Mouse (Mus musculus): ENCODE measurements around the gene Nek3. TPM values are rescaled to one million over a fixed set of nuclear protein-coding genes. Genes with fewer than 3 reads are reported as not detected.

Gene Nek3
- 1 to 10 TPM; 1.8 to 1.9 TPM for total RNA-seq (2021)

DNA sequence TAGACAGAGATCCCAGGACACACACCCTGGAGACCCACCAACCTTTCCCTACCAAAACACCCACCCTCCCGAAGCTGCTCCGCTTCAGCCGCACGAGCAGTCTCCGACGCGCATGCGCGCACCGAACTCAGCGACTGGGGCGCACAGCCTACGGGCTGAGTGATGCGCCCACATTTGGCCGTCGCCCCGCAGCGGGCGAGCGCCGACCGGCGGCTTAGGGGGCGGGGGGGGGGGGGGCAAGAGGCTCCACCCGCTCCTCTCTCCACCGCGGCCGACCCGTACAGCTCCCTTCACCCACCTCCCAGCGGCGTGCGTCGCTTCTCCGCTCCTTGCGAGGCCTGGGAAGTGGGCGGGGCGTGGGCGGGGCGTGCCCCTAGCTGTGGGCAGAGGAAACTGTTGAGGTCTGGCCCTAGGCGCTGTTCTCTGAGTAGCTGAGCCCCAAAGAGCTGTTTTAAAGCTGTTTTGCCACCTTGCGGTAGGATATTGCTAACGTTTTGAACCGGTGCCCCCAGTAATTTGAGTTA is at the start of gene Nek3:
Nek3 (minus strand) TSS at position 356 of the 524 bp plus-strand sequence.
- DNase-seq (ENCODE audit: low spot score in 2 of 2) = peak; percentile 78 to 79
- intact Hi-C loops (cut with DNase I) = loop anchor here (1.0 to 5.0 kb wide), 3 partner anchors 19 to 174 kb away; partner anchors contain the start of genes Alg11, Atp7b and Ckap2

DNA sequence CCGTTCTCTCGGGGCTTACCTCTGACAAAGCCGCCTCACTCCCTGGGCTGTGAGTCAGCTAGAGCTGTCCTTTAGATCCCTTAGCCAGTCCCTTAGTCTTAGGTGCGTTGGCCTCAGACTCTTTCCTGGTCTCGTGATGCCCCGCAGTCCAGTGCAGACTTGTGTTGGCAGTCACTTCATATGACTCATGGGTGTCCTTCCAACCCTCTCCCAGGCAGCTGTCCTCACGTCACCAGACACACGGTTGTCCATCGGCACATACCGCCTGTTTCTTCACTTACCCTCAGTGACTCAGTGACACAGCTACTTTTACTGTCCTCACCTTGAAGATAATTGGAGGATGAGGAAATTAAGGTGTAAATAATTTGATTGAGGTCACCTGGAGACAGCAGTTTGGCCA is 48.6 kb upstream of the Nek3 start:
- no peak for DNase-seq (ENCODE audit: low spot score in 2 of 2)
- intact Hi-C loops (cut with DNase I) = no loop called here

DNA sequence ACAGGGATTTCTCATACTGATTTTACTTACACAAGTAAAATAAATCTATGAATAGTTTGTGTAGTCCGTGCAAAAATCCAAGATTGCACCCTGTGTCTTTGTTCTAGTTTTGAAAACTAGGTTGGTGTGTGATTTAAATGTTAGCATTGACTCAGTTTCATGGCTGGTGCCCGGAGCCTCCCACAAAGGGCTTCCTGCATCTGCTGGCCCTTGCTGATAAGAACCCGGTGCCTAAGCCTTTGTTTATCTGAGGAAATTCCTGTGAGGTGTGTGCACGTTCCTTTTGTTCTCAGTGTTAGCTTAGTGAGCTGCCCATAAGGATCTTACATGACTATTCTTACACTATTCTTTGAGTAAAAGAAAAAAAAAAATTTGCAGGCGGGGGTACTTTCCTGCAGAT is 42.8 kb upstream of the Nek3 start:
- intact Hi-C loops (cut with DNase I) = no loop called here

DNA sequence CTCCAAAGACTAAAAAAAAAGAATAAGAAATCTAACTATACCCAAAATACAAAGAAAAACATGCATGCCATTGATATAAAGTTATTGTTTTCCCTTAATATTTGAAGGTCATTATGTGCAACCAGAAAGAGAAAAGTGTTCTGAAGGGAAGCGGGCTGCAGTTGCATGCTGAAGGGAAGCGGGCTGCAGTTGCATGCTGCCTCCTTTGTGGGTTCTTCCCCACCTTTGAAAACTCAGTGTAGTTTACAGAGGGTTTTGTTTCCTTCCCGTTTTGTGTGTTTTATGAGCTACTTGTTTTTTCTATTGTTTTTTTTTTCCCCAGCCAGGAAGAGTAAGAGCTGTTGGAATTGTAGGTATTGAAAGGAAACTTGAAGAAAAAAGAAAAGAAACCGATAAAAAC is 41.3 kb upstream of the Nek3 start:
- DNase-seq (ENCODE audit: low spot score in 2 of 2) = no peak
- intact Hi-C loops (cut with DNase I) = no loop called here

More for the DNA sequence above, 42.8 kb upstream of the Nek3 start:
- no peak for DNase-seq (ENCODE audit: low spot score in 2 of 2)

DNA sequence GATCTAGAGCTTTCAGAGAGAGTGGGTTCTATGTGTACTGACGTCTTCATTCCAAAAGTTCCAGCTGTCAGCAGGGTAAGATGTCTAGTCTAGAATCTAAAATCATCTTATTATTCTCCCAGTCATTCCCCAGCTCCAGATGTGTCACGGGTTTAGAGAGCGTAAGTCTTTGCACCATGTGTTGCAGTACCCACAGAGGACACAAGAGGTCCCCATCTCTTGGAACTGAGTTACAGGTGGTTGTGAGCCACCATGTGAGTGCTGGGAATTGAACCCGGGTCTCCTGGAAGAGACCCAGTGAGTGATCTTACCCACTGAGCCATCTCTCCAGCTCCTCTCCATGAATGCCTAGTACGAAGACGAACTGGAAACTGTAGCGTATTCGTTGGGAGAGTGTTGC is 33.2 kb upstream of the Nek3 start:
- intact Hi-C loops (cut with DNase I) = no loop called here
- no peak for DNase-seq (ENCODE audit: low spot score in 2 of 2)

DNA sequence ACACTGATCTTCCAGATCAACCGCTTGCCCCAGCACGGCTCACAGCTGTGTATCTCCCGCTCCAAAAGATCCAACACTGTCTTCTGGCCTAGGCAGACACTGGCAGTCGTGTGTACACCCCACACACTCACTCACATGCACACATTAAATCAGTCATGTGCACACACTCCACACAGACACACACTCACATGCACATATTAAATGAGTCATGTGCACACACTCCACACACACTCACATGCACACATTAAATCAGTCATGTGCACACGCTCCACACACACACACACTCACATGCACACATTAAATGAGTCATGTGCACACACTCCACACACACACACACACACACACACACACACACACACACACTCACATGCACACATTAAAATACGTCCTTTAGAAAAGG is 31.7 kb upstream of the Nek3 start:
- intact Hi-C loops (cut with DNase I) = no loop called here
- DNase-seq (ENCODE audit: low spot score in 2 of 2) = no peak

DNA sequence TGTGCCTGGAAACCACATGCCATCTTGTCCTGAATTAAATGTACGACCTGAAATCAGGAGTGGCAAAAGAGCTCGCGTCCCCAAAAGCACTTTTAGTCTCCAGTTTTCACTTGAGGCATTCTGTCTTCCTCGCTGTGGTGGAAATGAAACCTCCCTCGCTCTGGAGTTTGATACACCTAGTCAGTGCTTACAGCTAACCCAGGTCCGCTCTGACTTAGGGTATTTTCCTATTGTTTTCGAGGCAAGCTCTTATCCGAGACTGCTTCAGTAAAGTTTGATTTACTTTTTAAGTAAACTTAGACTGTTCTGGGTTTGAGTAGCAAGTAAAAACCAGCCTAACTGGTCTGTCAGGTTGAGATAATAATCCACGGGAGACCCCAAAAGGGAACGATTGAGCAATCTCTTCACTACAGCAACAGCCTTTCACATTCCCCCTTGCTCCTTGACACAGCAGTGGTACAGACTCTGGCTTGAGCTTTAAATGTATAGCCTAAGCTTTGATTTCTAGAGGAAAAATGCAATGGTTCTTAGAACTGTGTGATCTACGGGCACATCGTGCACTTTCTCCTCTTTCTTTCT is 27.3 kb upstream of the Nek3 start:
- DNase-seq (ENCODE audit: low spot score in 2 of 2) = no peak
- intact Hi-C loops (cut with DNase I) = loop anchor here (1.0 to 5.0 kb wide), 4 partner anchors 183 to 218 kb away; partner anchors contain the start of genes Mrps31 and Slc25a15

DNA sequence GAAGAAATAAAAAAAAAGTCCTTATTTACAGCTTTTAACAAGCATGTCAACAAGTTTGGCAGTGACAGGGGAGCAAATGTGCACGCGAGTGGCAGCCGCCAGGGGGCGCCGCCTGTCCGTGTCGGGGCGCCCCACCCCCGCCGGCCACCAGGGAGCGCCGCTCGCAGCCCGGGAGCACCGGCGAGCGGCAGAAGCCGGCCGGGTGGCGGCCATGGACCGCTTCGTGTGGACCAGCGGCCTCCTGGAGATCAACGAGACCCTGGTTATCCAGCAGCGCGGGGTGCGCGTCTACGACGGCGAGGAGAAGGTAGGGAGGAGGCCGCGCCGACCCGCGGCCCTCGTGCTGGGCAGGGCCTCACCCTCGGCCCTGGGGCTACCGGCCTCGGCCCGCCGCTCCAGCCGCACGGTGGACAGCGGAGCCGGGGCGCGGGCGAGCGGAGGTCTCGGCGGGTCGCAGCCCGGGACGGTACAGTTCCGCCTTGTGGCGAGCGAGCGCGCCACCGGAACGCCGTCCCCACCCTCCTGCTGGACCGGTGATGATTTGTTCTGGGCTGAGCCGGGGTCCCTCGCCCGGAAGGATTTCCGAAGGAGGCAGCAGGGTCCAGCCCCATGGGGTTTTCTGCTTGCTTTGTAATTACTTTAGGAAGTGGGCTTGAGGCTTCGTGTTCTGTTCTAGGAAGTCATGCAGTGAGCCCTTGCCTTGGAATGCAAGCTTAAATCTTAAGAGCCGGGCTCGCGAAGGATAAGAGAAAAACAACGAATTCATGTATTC is 26.6 kb upstream of the Nek3 start, which contains the start of gene Vps36:
Vps36 (plus strand) TSS at position 150 of the 772 bp plus-strand sequence.
- peak; percentile 83 to 89 for DNase-seq (ENCODE audit: low spot score in 2 of 2)
- intact Hi-C loops (cut with DNase I) = loop anchor here (1.0 to 5.0 kb wide), 4 partner anchors 184 to 218 kb away; partner anchors contain the start of genes Mrps31 and Slc25a15

DNA sequence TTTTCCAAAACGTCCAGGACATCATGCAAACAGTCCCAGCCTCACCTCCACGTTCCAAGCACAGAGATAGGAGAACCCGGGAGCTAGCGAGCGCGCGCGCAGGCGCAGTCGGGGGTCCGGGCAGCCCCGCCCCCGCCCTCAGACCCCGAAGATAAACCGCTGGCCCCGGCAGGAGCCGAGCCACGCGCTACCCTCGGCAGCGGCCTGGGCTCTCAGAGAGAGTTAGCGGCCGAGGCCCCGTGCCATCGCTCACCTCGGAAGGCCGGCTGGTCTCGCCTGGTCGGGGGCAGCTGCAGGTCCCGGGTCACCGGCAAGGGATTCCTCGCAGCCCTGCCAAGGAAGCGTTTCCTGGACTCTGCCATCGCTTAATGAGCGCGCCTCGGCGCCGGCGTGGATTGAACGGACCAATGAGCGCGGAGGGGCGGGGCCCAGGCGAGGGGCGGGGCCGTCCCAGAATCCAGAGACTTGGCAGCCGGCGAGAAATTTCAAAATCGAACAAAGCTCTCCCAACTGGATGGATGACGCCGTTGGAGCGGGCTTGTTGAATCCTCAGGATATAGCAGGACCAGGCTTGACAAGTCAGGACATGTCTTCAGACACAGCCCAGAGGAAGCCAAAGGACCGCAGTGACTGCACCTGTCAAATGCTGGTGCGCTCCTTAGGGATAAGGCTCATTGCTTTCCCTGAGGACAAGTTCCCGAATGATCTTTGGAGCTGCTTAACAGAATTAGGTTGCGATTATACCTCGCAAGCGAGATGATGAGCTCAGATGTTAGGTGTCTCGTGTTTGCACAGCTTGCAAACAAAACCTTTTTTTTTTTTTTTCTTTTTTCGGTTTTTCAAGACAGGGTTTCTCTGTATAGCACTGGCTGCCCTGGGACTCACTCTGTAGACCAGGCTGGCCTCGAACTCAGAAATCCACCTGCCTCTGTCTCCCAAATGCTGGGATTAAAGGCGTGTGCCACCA is 19.5 kb upstream of the Nek3 start, which contains the start of gene Ckap2:
Ckap2 (minus strand) TSS at position 389 of the 967 bp plus-strand sequence.
- intact Hi-C loops (cut with DNase I) = loop anchor here (2.0 kb wide), 2 partner anchors 19 to 125 kb away; partner anchors contain the start of genes Alg11, Atp7b and Nek3

DNA sequence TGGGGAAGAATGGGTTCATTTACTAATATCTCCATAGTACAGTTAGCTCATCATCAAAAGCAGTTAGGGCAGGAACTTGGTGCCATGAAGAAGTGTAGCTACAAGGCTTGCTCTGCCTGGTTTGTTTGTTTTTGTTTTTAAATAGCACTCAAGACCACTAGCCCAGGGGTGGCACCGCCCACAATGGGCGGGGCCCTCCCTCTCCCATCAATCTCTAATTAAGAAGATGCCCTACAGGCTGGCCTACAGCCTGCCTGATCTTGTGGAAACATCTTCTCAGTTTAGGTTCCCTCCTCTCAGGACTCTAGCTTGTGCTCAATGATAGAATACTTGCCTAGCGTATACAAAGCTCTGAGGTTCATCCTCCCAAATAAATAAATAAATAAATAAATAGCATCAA is 18.6 kb upstream of the Nek3 start:
- DNase-seq (ENCODE audit: low spot score in 2 of 2) = no peak
- intact Hi-C loops (cut with DNase I) = loop anchor here (2.0 kb wide), 2 partner anchors 18 to 124 kb away; partner anchors contain the start of genes Alg11, Atp7b and Nek3

More for the DNA sequence above, 19.5 kb upstream of the Nek3 start, which contains the start of gene Ckap2:
- DNase-seq (ENCODE audit: low spot score in 2 of 2) = peak; percentile 81

DNA sequence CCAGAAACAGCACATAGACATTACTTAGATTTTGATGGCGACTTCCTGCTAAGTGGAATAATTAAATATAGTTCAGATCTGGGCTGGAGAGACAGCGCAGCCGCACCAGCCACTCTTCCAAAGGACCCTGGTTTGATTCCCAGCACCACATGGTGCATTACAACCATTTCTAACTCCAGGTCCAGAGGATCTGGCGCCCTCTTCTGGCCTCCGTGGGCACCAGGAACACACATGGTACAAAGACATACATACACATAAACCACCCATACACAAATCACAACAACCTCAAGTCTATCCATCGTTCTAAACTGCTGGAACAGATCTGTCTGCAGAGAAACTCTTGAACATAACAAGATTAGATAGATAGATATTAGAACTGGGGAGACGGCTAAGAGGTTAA is 9.7 kb upstream of the Nek3 start:
- intact Hi-C loops (cut with DNase I) = no loop called here
- DNase-seq (ENCODE audit: low spot score in 2 of 2) = no peak

DNA sequence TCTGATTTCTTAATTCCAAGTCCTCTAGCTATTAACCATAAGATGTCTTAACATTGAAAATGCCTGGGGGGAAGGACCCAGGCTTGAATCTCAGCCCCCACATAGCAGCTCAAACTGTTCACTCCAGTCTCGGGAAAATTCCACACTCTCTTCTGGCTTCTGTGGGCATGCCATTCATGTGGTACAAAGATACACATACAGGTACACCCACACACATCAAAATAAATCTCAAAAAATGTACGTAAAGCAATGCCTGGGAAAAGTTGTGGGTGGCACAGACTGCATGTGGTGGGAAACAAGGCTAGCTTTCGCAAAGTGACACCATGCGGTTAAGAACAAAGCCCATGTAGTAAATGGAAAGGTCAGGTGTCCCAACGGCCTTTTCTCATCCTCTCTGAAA is 2.9 kb upstream of the Nek3 start:
- DNase-seq (ENCODE audit: low spot score in 2 of 2) = peak; percentile 14 to 77
- intact Hi-C loops (cut with DNase I) = loop anchor here (5.0 kb wide), 1 partner anchor 177 kb away; no protein-coding TSS in a partner anchor

DNA sequence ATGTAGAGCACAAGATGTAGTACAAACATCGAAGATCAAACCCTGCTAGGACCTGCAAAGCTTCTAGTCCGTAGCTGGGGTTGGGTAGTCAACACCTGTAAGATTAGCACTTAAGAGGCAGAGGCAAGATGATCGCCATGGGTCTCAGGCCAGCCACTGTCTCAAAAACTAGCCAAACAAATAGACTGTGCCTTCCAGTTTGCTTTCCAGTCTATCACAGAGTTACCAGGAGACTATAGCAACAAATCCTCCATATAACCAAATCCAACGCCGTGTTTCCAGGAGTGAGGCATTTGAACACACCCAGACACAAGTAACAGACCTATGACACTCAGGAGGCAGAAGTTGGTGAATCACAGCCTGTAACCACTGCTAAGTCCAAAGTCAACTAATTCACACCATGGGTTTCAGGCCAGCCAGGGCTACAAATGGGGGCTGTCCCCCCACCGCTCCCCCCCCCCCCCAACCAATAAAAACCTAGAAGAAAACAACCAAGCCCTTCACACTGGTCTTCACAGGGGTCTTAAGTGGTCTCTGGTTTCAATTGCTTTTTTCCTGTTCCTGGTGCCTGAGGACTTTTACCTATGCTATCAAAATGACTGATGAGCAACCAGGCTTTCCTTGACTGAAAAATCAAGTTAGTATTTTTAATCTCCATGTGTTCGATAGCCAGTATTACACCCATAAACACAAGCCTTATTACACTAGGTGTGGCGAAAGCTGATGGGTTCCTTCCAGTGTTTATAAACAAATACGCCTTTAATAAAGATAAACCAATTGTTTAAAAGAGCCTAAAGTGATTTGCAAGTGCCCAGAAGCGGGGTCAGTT is 770 bp downstream of the Nek3 start:
- peak in 1 of 2 experiments; percentile 2 for DNase-seq (ENCODE audit: low spot score in 2 of 2)
- intact Hi-C loops (cut with DNase I) = loop anchor here (1.0 to 5.0 kb wide), 3 partner anchors 19 to 173 kb away; partner anchors contain the start of genes Alg11, Atp7b and Ckap2

DNA sequence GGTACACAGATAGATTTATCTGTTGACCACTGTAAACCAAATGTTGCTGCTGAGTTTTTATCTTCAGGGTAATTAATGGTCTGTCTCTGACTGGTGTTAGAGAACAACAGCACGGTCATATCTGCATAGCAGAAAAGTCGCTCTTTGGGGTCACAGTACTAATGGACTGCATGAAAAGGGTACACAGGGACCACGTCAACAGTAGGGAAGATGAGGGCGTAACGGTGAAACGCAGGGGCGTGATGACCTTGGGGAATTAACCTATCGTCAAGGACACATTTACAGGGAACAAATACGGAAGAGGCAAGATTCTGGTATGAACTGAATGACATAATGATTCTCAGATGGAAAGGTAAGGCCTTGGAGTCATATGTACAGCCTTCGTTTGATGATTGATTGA is 1.8 kb downstream of the Nek3 start:
- intact Hi-C loops (cut with DNase I) = loop anchor here (5.0 kb wide), 1 partner anchor 92 kb away; no protein-coding TSS in a partner anchor
- no peak for DNase-seq (ENCODE audit: low spot score in 2 of 2)

DNA sequence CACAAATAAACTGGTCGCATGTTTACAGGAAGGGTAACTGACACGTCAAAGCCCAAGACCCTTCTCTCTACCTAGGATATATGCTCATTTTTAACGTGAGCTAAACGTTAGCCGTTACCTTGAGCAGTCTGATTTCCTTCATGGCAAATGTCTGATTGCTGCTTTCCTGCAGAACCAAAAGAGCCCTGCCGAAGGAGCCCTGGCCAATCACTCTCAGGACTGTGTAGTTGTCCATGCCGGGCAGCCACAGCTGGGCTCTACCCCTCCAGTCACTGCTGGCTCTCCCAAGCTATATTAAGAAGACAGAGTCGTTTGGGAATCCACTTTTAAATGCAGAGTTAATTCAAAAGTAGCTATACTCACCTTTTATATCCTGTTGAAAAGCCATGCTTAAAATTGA is 4.0 kb downstream of the Nek3 start:
- intact Hi-C loops (cut with DNase I) = loop anchor here (5.0 kb wide), 1 partner anchor 90 kb away; no protein-coding TSS in a partner anchor
- DNase-seq (ENCODE audit: low spot score in 2 of 2) = no peak

DNA sequence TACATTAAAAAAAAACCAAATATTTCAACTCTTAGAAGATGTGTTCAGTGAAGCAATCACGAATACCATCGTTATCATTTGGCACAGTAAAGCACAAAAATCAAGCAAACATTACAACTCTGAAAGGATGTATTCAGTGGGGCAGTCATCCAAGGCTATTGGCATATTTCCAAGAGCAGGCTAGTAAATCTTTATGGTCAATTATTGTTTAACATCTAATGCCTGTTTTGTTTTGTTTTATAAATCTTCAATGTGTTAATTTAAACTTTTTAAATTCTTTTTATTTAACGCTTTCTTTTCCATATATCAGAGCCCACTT is 15.9 kb downstream of the Nek3 start:
- intact Hi-C loops (cut with DNase I) = no loop called here
- DNase-seq (ENCODE audit: low spot score in 2 of 2) = no peak

DNA sequence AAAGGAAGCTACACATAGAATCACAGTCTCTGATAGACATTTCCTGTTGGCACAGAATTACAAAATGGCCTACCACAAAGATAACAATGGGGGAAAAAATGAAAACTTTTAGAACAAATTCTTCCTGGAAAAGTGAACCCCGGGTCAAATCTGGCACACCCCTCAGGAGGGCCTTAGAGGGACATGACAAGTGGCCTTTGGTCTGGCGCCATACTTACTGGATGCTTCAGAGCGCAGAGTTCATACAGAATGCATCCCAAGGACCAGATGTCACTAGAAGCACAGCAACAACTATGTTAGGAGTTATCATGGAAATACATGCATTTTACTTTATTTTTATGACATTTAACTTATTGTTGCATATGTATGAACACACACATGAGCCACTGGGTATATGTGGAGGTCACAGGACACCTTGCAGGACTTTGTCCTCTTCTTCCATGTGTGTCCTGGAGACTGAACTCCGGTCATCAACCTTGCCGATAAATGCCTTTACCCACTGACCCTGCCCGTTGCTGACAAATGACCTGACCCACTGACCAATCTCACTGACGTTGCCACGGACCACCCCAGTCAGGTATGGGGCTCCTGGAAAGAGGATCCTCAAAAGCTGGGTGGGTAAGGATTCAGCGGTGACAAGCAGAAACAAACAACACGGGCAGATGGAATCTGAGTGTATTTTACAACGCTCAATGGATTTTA is 16.4 kb downstream of the Nek3 start:
- intact Hi-C loops (cut with DNase I) = loop anchor here (10.0 kb wide), 1 partner anchor 385 kb away; no protein-coding TSS in a partner anchor
- DNase-seq (ENCODE audit: low spot score in 2 of 2) = no peak

DNA sequence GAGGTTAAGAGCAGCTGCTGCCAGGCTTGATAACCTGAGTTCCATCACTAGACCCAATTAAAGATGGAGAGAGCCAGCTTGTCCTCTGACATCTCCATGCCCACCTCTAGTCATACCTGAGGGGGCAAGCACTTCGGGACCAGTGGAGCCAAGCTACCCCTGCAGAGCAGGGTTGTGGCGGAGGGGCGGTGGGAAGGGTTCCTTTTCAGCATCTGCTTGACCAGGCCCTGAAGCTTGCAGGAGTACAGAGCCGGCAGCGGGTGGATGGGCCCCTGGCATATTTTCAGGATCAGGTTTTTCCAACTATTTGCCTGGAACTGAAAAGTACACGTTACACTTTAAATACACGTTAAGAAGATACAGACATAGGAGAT is 17.9 kb downstream of the Nek3 start:
- intact Hi-C loops (cut with DNase I) = loop anchor here (10.0 kb wide), 1 partner anchor 384 kb away; no protein-coding TSS in a partner anchor
- no peak for DNase-seq (ENCODE audit: low spot score in 2 of 2)
